Mouse (Mus musculus) 3T3-L1 (cell line): ENCODE data around the gene Tm2d3.

Experiments
- DNase-seq: peaks from one replicate; pipeline ENCODE4 v3.0.0-alpha.2; 2015; ENCODE audit warnings: low read depth, low spot score

Tm2d3 gene

GRCm38 (mm10) chr7:65704818-65705242 is 13.9 kb downstream of the Tm2d3 start:
- DNase-seq: peak; percentile 84

GRCm38 (mm10) chr7:65708506-65708905 is 17.5 kb downstream of the Tm2d3 start:
- no peak for DNase-seq

- no peak for DNase-seq
Measured at GRCm38 (mm10) chr7:65710301-65710700, 19.3 kb downstream of the Tm2d3 start.

- no peak for DNase-seq
Measured at GRCm38 (mm10) chr7:65713782-65714181, 22.8 kb downstream of the Tm2d3 start.

GRCm38 (mm10) chr7:65714304-65714703 is 23.3 kb downstream of the Tm2d3 start:
- peak; percentile 84 for DNase-seq

- peak; percentile 10 for DNase-seq
Measured at GRCm38 (mm10) chr7:65734024-65734423, 43.1 kb downstream of the Tm2d3 start.

- no peak for DNase-seq
Measured at GRCm38 (mm10) chr7:65735261-65735660, 44.3 kb downstream of the Tm2d3 start.

- DNase-seq: peak; percentile 58
Measured at GRCm38 (mm10) chr7:65737286-65738040, 46.5 kb downstream of the Tm2d3 start.

- DNase-seq: no peak
Measured at GRCm38 (mm10) chr7:65742857-65743256, 51.9 kb downstream of the Tm2d3 start.

GRCm38 (mm10) chr7:65747990-65748955 is 57.3 kb downstream of the Tm2d3 start:
- no peak for DNase-seq
